Mouse (Mus musculus) right cerebral cortex, adult 2 months (tissue): Measurements from ENCODE around the gene Alg5.

Experiments
- DNase-seq, 2 experiments: peaks; one replicate each; pipeline ENCODE4 v3.0.0; 2021 to 2022; ENCODE audit warnings: low spot score in 2 of 2

Alg5 gene

DNA sequence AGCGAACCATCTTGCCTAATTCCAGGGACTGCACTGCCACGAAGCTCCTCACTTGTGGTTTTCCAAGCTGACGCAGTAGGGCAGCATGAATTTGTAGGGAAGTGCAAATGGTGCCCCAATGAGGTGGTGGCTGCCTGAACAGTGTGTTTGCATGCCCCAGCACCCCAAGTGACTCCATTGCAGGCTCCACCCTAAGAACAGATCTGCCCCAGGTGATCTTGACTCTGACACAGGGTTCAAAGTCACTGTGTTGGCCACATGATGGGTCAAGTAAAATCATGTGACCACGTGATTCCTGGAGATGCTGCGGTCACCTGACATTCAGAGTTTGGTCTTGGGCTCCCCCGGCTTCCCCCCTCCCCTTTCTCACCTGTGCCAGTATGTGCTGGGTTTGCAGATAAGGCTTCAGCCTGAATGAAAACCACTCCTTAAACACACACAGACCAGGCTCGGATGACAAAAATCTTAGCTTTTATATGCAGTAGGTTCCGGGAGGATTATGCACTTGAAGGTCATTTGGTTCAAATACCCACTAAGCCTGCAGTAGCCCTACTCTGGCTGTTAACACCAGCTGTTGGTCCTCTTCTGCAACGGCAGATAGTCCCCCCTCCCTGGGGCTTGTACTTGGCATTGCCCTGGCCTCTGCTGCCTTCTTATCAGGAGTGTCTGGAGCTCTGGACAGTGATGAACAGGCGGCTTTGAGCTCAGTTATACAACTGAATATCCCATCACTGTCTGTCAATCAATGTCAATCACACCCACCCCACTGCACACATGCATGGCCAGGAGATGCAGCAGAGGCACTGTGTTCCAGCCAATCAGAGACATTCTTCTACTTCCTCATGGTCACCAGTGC lies 56.7 kb downstream of the Alg5 start:
- no peak for DNase-seq

DNA sequence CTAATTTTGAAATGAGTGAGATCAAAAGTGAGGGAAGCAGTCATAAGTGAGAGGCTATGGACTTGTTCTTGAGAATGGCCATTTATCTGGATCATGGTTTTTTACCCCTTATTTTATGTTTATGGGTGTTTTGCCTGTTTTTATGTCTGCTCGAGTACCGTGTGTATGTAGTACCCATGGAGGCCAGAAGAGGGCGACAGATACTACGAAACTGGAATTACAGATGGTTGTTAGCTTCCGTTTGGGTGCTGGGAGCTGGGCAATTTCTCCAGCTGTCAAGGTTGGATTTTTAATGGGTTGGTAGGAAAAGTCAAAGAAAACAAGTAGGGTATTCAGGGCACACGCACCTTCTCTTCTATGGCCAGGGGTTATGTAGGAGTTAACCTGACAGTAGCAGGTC lies 58.4 kb downstream of the Alg5 start:
- DNase-seq, result no peak

- no peak for DNase-seq
These were observed 60.0 kb downstream of the Alg5 start for GRCm38 (mm10) chr3:54795379-54795778.

- no peak for DNase-seq
These were observed 60.5 kb downstream of the Alg5 start for GRCm38 (mm10) chr3:54795806-54796205.

DNA sequence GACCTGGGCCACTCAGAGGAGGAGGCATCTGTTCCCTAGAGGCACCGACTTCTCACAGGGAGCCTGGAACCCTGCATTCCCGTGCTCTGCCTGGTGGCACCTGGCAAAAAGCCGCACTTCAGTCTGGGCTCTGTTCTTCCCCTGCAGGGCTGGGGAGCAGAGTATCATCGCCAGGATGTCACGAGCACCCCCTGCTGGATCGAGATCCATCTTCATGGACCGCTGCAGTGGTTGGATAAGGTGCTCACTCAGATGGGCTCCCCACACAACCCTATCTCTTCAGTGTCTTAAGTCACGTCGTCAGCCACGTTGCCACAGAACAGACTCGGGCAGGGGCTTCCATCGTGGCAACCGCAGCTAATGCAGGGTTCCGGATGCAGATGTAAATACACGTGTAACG lies 61.9 kb downstream of the Alg5 start:
- peak; percentile 44 to 63 for DNase-seq
